Mouse (Mus musculus): ENCODE measurements around the gene Inip.

Inip gene

DNA sequence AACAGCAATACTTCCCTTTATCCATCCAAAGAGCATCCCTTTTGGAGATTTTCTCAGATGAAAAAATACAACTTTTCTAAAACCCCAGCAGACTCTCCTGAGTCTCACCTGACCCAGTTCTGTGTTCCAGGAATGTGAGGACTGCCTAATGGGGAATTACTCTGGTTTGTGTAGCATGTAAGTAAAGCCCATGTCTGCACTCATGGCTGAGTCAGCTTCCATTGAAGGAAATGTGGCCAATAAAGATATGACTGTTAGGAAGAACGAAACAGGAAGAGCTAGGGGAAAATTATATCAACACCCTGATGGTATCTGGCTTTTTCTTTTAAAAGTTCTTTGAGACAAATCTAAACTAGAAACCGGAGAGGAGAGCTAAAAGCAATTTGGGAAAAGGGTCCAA lies 33.7 kb downstream of the Inip start:
- DNase-seq: no peak

GRCm38 (mm10) chr4:59765385-59766005 lies 35.9 kb downstream of the Inip start:
- DNase-seq: no peak

DNA sequence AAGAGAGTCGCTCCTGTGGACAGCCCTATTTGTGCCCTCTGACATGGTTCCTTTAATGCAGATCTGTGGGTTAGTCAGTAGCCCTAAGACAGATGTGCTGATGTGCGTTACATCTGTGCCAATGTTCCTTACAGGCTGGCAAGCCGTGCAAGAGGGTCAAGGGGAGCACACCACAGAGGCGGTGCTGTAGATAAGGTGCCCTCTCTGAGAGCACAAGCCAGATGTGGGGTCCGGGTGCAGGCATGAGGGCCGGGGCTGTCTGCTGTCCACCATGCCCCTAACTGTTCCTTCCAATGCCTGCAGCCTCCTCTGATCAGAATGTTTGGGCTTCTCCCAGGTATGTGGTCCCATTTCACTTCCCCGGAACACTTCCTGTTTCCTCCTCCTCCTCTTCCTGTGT lies 36.4 kb downstream of the Inip start:
- no peak for DNase-seq

DNA sequence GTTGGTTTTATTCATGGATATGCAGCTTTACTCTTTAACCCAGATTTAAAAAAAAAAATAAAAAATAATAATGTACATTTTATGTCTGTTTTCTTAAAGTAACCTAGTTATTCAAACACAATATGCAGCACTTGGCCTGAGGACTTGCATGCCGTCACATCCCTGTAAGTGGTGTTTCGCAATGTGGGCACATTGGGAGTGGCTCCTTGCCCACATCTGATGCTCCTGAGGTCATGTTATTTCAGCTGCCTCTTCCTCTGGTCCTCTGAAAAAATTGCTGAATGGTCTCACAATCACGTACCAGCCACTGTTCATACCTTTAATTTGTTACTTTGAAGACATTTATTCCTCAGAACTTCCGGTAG lies 40.0 kb downstream of the Inip start:
- DNase-seq: no peak

DNA sequence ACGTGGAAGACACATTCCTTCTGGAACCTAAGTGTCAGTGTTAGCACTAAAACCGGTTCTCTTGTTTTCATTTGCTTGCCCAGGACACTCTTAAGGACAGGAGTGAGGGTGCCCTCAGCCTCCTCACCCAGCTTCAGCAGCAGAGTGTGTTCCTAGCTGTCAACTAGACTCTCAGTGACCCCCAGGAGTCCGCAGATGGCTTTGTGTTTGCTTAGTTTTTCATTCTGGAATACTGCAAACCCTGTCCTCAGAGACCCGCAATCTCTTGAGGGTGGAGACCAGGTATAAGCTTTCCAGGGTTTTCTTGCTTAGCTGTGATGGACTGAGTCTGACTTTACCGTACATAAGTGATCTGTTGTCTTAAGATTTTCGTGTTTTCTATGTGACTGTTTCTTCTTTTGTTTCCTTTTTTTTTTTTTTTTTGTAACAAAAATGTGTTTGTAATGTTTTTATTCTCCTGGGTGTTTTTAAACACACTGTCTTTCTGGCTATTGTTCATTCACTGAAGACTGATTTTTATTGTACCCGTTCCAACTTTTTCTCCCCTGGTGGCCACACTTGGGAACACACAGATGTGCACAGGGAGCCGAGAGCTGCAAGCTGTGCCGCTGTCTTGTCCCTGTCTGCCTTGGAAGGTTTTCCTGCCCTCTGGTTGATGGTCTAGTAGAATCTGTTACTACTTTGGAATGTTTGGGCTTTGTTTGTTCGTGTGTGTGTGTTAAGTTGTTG lies 40.6 kb downstream of the Inip start:
- DNase-seq: no peak

DNA sequence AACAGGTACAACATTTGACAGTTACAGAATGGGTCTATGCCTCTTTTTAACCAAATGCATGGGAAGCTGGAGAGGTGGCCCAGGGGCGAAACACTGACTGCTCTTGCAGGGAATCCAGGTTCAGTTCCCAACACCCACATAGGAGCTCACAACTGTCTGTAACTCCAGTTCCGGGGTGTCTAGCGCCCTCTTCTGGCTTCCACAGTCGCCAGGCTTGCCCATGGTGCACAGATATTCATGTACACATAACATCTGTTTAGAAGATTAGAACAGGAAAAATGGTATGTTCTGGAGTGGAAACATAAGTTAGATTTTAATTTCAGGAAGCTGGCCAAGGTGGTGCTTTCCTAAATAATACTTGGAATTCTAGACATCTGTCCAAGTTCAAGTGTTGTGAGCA lies 41.4 kb downstream of the Inip start:
- no peak for DNase-seq

GRCm38 (mm10) chr4:59757452-59758435 lies 43.6 kb downstream of the Inip start:
- DNase-seq: peak; percentile 31

- DNase-seq: peak; percentile 53
Measured at GRCm38 (mm10) chr4:59756332-59757082, 44.9 kb downstream of the Inip start.

GRCm38 (mm10) chr4:59753491-59754140 lies 47.8 kb downstream of the Inip start:
- no peak for DNase-seq

DNA sequence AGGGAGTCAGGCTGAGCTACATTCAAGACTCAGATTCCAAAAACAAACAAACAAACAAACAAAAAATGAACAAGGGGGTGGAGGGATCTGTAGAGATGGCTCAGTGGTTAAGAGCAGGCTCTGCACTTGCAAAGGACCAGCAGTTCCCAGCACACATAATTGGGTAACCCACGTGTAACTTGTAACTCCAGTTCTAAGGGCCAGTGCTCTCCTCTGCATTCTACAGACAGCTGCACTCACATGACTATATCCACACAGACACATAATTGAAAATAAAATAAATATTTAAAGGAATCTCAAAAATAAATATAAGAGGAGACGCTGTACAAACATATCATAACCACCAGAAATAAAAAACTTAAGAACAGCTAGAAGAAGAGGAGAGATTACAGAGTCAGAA lies 61.5 kb downstream of the Inip start:
- no peak for DNase-seq

GRCm38 (mm10) chr4:59739321-59739720 lies 62.1 kb downstream of the Inip start:
- no peak for DNase-seq

- no peak for DNase-seq
Measured at GRCm38 (mm10) chr4:59731544-59731943, 69.8 kb downstream of the Inip start.

- DNase-seq: no peak
Measured at GRCm38 (mm10) chr4:59728839-59729238, 72.5 kb downstream of the Inip start.

DNA sequence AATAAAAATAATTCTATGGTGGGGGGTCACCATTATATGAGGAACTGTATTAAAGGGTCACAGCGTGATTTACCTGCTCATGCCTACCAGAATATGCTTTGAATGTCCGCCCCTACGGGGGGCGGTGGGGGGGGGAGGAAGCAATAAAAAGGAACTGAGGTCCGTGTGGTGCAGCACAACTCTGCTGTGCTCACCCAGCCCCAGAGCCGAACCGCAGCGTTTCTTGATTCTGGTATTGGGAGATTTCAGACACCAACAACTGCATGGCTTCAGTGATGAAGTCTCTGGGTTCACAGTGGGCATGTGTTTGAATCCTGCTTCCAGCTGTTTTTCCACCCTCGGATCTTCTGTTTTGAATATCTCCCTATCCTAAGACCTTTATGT lies 73.5 kb downstream of the Inip start:
- no peak for DNase-seq

- no peak for DNase-seq
Measured at GRCm38 (mm10) chr4:59727187-59727877, 74.1 kb downstream of the Inip start.

DNA sequence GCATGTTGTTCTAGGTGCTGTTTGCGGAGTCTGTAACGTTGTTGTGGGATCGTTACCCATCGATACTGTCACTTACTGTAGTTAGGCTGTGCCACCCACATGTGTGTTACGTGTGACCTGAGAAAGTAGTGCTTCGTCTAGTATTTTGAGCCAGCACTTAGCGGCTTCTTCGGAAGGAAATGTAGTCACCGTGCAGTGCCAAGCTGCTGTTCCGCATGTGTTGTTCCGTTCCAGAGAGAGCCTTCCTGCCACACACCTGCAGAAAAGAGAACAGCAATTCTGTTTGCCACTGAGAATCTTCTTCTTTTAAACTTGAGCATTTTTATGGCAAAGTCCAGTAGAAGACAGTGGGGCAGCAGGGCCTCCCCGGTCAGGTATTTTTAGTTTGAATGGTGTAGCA lies 74.9 kb downstream of the Inip start:
- no peak for DNase-seq

GRCm38 (mm10) chr4:59725579-59725978 lies 75.8 kb downstream of the Inip start:
- DNase-seq: no peak

DNA sequence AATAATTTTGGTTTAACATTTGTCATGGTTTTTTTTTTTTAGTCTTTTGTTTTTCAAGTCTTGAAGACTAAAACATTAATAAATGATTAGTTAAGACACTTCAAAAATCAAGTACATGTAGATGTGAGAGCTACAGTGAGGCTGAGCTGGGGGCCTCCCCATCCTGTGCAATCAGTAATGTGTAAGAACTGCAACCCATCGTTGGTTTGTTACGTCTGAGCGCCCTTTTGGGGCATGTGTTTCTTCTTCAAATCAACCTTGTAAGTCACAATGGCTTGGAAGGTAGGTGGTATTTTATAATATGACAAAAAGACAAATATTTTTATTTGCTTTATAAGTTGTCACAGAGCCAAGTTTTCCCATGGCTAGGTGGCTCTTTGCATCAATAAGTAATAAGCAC lies 79.6 kb downstream of the Inip start:
- DNase-seq: no peak
